Mouse (Mus musculus): ENCODE data around the gene Fam208b.
"Not testable (repeated sequence)": the region's sequence is repeated elsewhere in the genome, so short reads cannot be mapped to it uniquely, and the experiment has no call there.

The Fam208b gene

DNA sequence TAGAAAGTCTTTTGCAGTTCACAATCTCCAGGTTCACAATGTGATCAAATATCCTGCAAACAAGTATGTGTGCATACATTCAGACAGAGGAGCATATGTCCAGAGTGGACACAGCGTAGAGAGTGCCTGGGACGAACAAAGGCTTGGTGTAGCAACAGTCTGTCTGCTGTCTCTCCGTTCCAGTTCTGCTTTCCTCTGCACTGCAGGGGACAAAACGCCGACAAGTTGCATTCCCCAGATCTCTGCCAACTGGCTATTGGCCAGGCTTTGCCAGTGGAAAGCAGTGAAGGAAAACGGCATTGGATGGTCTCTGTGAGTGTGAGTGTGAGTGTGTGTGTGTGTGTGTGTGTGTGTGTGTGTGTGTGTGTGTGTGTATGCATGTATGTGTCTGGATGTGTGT is 87.4 kb downstream of the Fam208b start:
- no peak for DNase-seq (ENCODE audit: extremely low spot score, low read depth, low spot score)

- not testable (repeated sequence) for DNase-seq (ENCODE audit: extremely low spot score, low read depth, low spot score)
Measured at GRCm38 (mm10) chr13:3519994-3520393, 90.9 kb downstream of the Fam208b start.

DNA sequence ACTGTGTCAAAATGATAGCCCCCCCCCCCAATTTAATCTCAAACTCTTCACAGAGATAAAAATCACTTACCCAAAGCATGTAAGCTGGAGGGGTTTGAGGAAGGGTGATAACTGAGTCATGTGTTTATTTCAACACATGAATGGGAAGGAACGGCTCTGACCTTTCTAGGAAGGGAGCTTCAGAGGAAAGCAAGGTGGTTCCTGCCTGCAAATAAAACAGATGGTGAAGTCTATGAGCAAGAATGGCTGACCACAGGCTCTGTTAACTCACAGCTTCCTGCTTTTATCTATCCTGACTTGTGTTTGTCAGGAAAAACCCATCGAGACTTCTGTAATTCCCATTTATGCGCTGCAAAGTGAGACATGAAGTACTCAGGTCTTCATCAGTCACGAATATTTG is 91.6 kb downstream of the Fam208b start:
- DNase-seq (ENCODE audit: extremely low spot score, low read depth, low spot score), result not testable (repeated sequence)

All from hindlimb bud, embryonic 11.5 days (tissue).